Mouse (Mus musculus): Measurements from ENCODE around the gene Mfsd6l.

Gene Mfsd6l

GRCm38 (mm10) chr11:68555918-68556584 lies at the start of gene Mfsd6l:
Gene Mfsd6l, plus strand, starts transcription at chr11:68556186.
- DNase-seq: no peak

GRCm38 (mm10) chr11:68507246-68507645 lies 48.7 kb upstream of the Mfsd6l start:
- no peak for DNase-seq

DNA sequence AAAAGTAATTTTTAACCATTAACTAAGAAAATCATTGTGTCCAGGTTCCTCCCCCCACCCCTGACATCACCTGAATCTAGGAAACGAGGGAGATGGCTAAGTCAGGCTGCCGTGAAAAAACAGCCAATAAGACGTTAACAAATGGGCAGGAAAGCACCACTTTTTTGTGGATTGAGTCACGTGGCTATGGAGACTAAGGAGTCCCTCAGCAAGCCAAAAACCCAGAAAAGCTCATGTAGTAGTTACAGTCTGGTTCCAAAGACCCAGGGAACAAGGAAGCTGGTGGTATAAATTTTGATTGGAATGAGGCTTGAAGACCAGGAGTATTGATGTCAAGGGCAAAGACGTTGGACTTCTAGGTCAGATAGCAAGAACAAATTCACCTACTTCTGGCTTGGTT lies 47.4 kb upstream of the Mfsd6l start:
- DNase-seq: no peak

GRCm38 (mm10) chr11:68509194-68509593 lies 46.8 kb upstream of the Mfsd6l start:
- no peak for DNase-seq

DNA sequence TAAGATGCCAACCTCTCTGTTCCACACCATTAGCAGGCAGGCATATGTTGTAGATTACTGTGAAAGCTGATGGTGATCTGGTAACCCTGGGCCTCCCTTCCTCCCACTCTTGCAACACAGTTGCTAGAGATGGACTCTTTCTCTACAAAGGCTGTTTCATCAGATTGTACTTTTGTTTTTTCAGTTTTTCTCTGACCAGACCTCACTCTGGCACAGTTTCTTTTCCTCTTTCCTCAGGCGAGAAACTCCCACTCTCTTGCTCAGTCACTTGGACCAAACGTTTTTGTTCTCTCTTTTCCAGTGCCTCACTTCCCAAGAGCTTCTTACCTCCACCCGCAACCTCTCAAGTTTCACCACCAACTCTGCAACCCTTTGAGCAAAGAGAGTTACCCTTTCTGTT lies 42.0 kb upstream of the Mfsd6l start:
- DNase-seq: no peak

GRCm38 (mm10) chr11:68519362-68519761 lies 36.6 kb upstream of the Mfsd6l start:
- DNase-seq: no peak

DNA sequence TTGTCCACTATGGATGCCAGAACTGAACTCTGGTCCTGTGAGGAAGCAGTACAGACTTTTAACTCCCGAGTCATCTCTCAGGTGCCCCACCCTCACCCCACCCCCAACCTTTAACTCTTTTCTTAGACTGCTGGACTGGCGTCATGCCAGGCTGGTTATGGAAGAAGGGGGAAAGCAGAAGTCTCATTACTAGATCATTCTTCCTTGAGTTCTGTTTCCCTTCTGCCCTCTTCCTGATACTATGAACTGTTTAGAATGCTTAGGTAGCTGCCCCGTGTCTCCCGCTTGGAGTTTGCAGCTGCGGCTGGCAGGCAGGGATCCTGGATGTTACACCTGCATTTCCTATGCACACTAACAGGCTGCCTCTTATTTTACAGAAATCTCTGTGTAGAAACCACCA lies 36.2 kb upstream of the Mfsd6l start:
- no peak for DNase-seq

DNA sequence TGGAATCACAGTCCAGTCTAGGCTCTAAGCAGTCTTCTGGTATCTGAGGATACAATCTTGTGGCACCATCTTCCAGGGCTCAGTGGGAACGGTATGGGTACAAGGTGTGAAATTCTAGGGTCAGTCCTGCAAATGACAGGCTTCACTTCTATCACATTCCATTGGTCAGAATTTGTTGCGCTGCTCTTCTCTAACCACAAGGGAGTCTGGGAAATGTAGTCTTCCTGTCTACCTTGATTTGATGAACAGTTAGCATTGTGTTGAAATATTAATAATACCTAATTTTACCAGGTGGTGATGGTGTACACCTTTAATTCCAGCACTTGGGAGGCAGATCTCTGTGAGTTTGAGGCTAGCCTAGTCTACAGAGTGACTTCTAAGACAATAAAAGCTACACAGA lies 35.5 kb upstream of the Mfsd6l start:
- no peak for DNase-seq

DNA sequence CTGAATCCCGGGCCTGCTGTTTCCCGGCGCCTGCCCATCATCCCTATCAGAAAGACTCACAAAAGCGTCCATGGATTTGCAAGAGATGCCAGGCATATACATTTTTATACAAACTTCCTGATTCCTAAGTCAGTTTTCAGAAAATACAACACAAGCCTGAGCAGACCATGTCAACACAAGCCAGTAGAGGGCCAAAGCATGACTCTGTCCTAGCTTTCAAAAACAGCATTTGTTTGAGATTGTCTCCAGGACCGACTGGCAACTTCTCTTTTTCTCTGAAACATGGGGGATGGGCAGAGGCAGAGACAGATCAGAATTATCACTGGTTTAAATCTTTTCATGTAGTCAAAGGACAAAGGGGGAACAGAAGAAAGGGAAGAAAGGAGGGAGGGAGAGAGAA lies 34.6 kb upstream of the Mfsd6l start:
- DNase-seq: no peak

DNA sequence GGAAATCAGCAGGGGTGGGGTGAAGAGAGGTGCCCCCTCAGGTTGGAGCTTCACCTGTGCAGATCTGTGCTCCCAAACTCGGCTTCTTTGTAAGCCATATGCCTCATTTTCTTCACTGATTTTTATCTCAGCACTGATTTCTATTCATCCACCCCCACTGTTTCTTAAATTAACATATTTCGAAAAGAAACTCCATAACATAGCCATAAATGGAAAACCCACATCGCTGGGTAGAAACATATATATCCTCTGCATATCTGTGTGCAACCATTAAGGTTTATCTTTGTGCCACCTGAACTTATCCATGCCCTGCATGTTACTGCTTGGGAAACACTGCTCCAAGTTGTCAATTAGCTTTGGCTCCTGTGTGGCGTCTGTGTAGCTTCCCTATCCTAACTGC lies 29.5 kb upstream of the Mfsd6l start:
- DNase-seq: no peak

GRCm38 (mm10) chr11:68531066-68531806 lies 24.8 kb upstream of the Mfsd6l start:
- peak; percentile 40 to 44 for DNase-seq

- DNase-seq: no peak
Measured at GRCm38 (mm10) chr11:68531941-68532535, 23.9 kb upstream of the Mfsd6l start.

GRCm38 (mm10) chr11:68532773-68533172 lies 23.2 kb upstream of the Mfsd6l start:
- no peak for DNase-seq

- no peak for DNase-seq
Measured at GRCm38 (mm10) chr11:68533971-68534475, 22.0 kb upstream of the Mfsd6l start.

GRCm38 (mm10) chr11:68536026-68536425 lies 20.0 kb upstream of the Mfsd6l start:
- no peak for DNase-seq

GRCm38 (mm10) chr11:68536465-68536864 lies 19.5 kb upstream of the Mfsd6l start:
- no peak for DNase-seq

DNA sequence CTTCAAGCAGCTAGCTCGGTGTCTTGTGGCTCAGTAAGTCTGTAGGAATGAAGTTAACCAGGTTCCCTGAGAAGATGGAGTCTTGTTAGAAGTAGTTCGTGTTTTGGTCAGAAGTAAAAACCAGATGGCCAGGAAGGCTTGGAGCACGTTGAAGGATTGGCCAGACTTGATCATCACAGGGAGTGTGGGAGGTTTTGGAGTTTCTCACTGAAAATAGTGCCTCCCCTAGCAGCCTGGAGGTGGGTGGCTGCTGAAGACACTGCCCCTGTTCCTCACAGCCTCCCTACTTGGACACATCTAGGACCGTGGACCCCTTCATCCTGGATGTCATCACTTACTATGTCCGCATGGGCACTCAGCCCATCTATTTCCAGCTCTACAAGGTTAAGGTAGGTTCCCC lies 16.4 kb upstream of the Mfsd6l start:
- no peak for DNase-seq

- no peak for DNase-seq
Measured at GRCm38 (mm10) chr11:68544554-68544953, 11.4 kb upstream of the Mfsd6l start.

DNA sequence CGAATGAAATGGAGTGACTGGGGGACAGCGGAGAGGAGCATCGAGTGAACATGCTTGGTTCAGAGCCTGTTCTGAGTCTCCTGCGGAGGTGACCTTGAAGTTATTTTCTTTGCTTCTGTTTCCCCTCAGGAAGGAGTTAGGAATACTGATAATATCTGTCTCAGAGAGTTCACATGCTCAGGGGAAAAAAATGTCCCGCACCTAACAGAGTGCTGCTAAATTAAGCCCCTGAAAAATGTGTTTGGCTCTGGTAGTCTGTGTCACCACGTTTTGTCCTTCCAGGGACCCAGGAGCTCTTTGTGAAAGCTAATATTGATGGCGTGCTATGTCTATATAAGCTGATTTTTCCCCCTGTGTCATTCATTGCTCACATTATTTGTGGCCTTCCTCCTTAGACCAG lies 10.8 kb upstream of the Mfsd6l start:
- DNase-seq: no peak

GRCm38 (mm10) chr11:68545682-68546222 lies 10.2 kb upstream of the Mfsd6l start:
- no peak for DNase-seq

DNA sequence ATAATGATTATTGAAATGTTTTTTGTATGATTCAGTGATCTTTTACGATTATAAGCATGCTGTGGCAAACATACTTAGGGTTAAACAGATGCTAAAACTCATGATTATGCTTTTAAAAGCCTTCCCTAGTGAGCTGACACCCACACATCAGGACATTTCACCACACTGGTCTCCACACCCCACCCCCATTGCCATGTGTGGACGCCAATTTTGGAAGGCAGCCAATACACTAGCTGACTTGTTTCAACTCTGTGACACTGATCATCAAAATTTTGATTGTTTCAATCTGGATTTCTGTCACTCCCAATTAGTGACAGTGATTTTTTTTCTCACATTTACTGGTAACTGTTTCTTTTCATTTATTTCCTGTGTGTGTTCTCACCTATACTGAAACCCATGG lies 8.5 kb upstream of the Mfsd6l start:
- no peak for DNase-seq

GRCm38 (mm10) chr11:68549597-68549996 lies 6.4 kb upstream of the Mfsd6l start:
- no peak for DNase-seq

DNA sequence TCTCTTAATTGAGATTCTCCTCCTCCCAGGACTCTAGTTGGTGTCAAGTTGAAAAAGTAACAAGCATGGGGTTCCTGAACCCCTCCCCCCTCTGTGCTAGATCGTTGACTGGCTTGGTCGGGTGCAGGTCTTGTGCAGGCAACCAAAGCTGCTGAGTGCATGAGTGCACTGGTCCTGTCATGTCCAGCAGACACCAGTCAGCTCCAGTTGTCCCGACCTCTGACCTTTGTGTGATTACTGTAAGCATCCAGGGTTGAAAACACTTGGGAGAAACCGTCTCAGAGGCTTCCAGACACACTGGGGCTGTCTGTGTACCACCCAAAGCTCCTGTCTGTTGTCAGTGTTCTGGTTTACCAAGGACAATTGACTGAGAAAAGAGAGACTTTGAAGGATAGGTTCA lies 5.6 kb upstream of the Mfsd6l start:
- no peak for DNase-seq
